Mouse (Mus musculus) CH12.LX (cell line): ENCODE measurements around the gene Ccdc136. TPM values are rescaled to one million over a fixed set of nuclear protein-coding genes. Genes with fewer than 3 reads are reported as not detected.

Experiments
- DNase-seq: peaks from one replicate; pipeline ENCODE4 v3.0.0-alpha.2; 2013; ENCODE audit errors: extremely low read depth
- H3K27ac ChIP-seq: 2 replicates; pipeline ENCODE4 v1.5.1; 2012; ENCODE audit warnings: low read depth, mild to moderate bottlenecking, control low read depth, moderate library complexity; ENCODE audit not compliant: insufficient read depth
- H3K27me3 ChIP-seq: replicated peaks from 2 replicates; pipeline ENCODE3; 2012; ENCODE audit warnings: inconsistent platforms
- H3K36me3 ChIP-seq, 2 experiments: replicated peaks in 1 of 2; 2 replicates each; pipeline versions ENCODE3 to v1.6.1; 2012; ENCODE audit warnings: inconsistent platforms in 1 of 2, low read length in 1 of 2, mild to moderate bottlenecking in 1 of 2, mixed read lengths in 1 of 2, moderate library complexity in 1 of 2; ENCODE audit not compliant: control insufficient read depth in 1 of 2, insufficient read depth in 1 of 2
- H3K4me1 ChIP-seq, 2 experiments: 2 replicates each; pipeline ENCODE4 v1.6.1; 2012; ENCODE audit warnings: inconsistent platforms in 1 of 2, moderate library complexity in 1 of 2; ENCODE audit not compliant: insufficient read depth in 2 of 2, control insufficient read depth in 1 of 2
- H3K4me2 ChIP-seq: 2 replicates; pipeline ENCODE4 v1.6.1; 2012; ENCODE audit warnings: low read depth, mild to moderate bottlenecking, control low read depth; ENCODE audit not compliant: poor library complexity, insufficient read depth, severe bottlenecking
- H3K4me3 ChIP-seq, 3 experiments: fragments of 150-350 bp in 1 of 3; sonication (generic) in 1 of 3; replicated peaks in 1 of 3; 2 replicates each; pipeline versions ENCODE3 to v1.5.1; 2011 to 2012; ENCODE audit warnings: low read depth in 2 of 3, low read length in 2 of 3, mild to moderate bottlenecking in 2 of 3, moderate library complexity in 2 of 3, control low read depth in 1 of 3, improper control_type of control experiment in 1 of 3, inconsistent platforms in 1 of 3, mixed read lengths in 1 of 3; ENCODE audit not compliant: poor library complexity in 1 of 3
- H3K79me2 ChIP-seq: replicated peaks from 2 replicates; pipeline ENCODE4 v1.6.1; 2012; ENCODE audit warnings: mild to moderate bottlenecking, moderate library complexity; ENCODE audit not compliant: control insufficient read depth, poor library complexity, insufficient read depth, severe bottlenecking; ENCODE audit errors: extremely low read depth
- H3K9ac ChIP-seq: 2 replicates; pipeline ENCODE4 v1.6.1; 2012; ENCODE audit warnings: low read depth, mild to moderate bottlenecking, control low read depth, moderate library complexity; ENCODE audit not compliant: insufficient read depth
- H3K9me3 ChIP-seq: replicated peaks from 2 replicates; pipeline ENCODE3; 2012; ENCODE audit warnings: low read length, inconsistent platforms, mixed read lengths
- BHLHE40 ChIP-seq: IDR thresholded peaks from 2 replicates; pipeline ENCODE4 v1.6.1; 2011; ENCODE audit warnings: mild to moderate bottlenecking, low read depth, low read length, improper control_type of control experiment
- CHD1 ChIP-seq: IDR thresholded peaks from 2 replicates; pipeline ENCODE4 v1.6.1; 2012; ENCODE audit warnings: low read depth, low read length, improper control_type of control experiment, inconsistent platforms
- CHD2 ChIP-seq: IDR thresholded peaks from 2 replicates; pipeline ENCODE4 v1.6.1; 2011; ENCODE audit warnings: low read length, improper control_type of control experiment
- CTCF ChIP-seq, 2 experiments: IDR thresholded peaks in 1 of 2; conservative IDR thresholded peaks in 1 of 2; 2 replicates each; pipeline ENCODE4 v1.5.1; 2011 to 2012; ENCODE audit warnings: low read depth in 2 of 2, low read length in 2 of 2, improper control_type of control experiment in 1 of 2, inconsistent platforms in 1 of 2, mild to moderate bottlenecking in 1 of 2, moderate library complexity in 1 of 2
- E2F4 ChIP-seq: IDR thresholded peaks from 2 replicates; pipeline ENCODE4 v1.6.1; 2011; ENCODE audit warnings: low read depth, low read length, improper control_type of control experiment; ENCODE audit not compliant: insufficient replicate concordance
- ELF1 ChIP-seq: IDR thresholded peaks from 2 replicates; pipeline ENCODE4 v1.6.1; 2014; ENCODE audit warnings: low read depth, mild to moderate bottlenecking, inconsistent platforms, low read length, improper control_type of control experiment
- EP300 ChIP-seq: IDR thresholded peaks from 2 replicates; pipeline ENCODE4 v1.6.1; 2011; ENCODE audit warnings: low read length, improper control_type of control experiment
- ETS1 ChIP-seq: conservative IDR thresholded peaks from 2 replicates; pipeline ENCODE4 v1.6.1; 2012; ENCODE audit warnings: low read depth, mild to moderate bottlenecking, inconsistent platforms, low read length, improper control_type of control experiment, moderate library complexity
- GABPA ChIP-seq: IDR thresholded peaks from 2 replicates; pipeline ENCODE4 v1.6.1; 2012; ENCODE audit warnings: low read depth, low read length, improper control_type of control experiment, inconsistent platforms; ENCODE audit not compliant: insufficient replicate concordance
- HCFC1 ChIP-seq: IDR thresholded peaks from 2 replicates; pipeline ENCODE4 v1.6.1; 2012; ENCODE audit warnings: low read depth, mild to moderate bottlenecking, inconsistent platforms, low read length, improper control_type of control experiment
- IRF4 ChIP-seq: IDR thresholded peaks from 2 replicates; pipeline ENCODE4 v1.6.1; 2014; ENCODE audit warnings: low read depth, mild to moderate bottlenecking, inconsistent platforms, low read length, improper control_type of control experiment
- JUN ChIP-seq: IDR thresholded peaks from 2 replicates; pipeline ENCODE4 v1.6.1; 2011; ENCODE audit warnings: low read depth, mild to moderate bottlenecking, low read length, improper control_type of control experiment, moderate library complexity; ENCODE audit not compliant: insufficient read depth
- JUND ChIP-seq: conservative IDR thresholded peaks from 2 replicates; pipeline ENCODE4 v1.6.1; 2011; ENCODE audit warnings: low read depth, low read length, improper control_type of control experiment
- KAT2A ChIP-seq: IDR thresholded peaks from 2 replicates; pipeline ENCODE4 v1.6.1; 2012; ENCODE audit warnings: low read length, improper control_type of control experiment, inconsistent platforms; ENCODE audit not compliant: insufficient replicate concordance
- MAFK ChIP-seq: IDR thresholded peaks from 2 replicates; pipeline ENCODE4 v1.6.1; 2011; ENCODE audit warnings: low read length, improper control_type of control experiment; ENCODE audit not compliant: insufficient replicate concordance
- MAX ChIP-seq: IDR thresholded peaks from 2 replicates; pipeline ENCODE4 v1.6.1; 2011; ENCODE audit warnings: low read length, improper control_type of control experiment
- MAZ ChIP-seq: IDR thresholded peaks from 2 replicates; pipeline ENCODE4 v1.6.1; 2012; ENCODE audit warnings: low read depth, mild to moderate bottlenecking, inconsistent platforms, low read length, improper control_type of control experiment, moderate library complexity
- MEF2A ChIP-seq: IDR thresholded peaks from 2 replicates; pipeline ENCODE4 v1.6.1; 2014; ENCODE audit warnings: low read depth, mild to moderate bottlenecking, inconsistent platforms, low read length, improper control_type of control experiment, borderline replicate concordance
- MXI1 ChIP-seq: IDR thresholded peaks from 2 replicates; pipeline ENCODE4 v1.6.1; 2011; ENCODE audit warnings: mild to moderate bottlenecking, low read depth, low read length, improper control_type of control experiment
- MYC ChIP-seq: IDR thresholded peaks from 2 replicates; pipeline ENCODE4 v1.6.1; 2011; ENCODE audit warnings: low read depth, mild to moderate bottlenecking, improper control_type of control experiment, low read length
- NELFE ChIP-seq: IDR thresholded peaks from 2 replicates; pipeline ENCODE4 v1.6.1; 2011; ENCODE audit warnings: low read depth, low read length, improper control_type of control experiment
- NRF1 ChIP-seq: IDR thresholded peaks from 2 replicates; pipeline ENCODE4 v1.6.1; 2014; ENCODE audit warnings: low read depth, mild to moderate bottlenecking, inconsistent platforms, low read length, improper control_type of control experiment, moderate library complexity
- PAX5 ChIP-seq: IDR thresholded peaks from 2 replicates; pipeline ENCODE4 v1.6.1; 2012; ENCODE audit warnings: low read length, inconsistent platforms, mixed read lengths
- POLR2A ChIP-seq: IDR thresholded peaks from 2 replicates; pipeline ENCODE4 v1.6.1; 2011; ENCODE audit warnings: low read depth, mild to moderate bottlenecking, improper control_type of control experiment, low read length
- POLR2AphosphoS2 ChIP-seq: IDR thresholded peaks from 2 replicates; pipeline ENCODE4 v1.6.1; 2011; ENCODE audit warnings: low read depth, low read length, improper control_type of control experiment
- RAD21 ChIP-seq: IDR thresholded peaks from 2 replicates; pipeline ENCODE4 v1.6.1; 2011; ENCODE audit warnings: low read depth, mild to moderate bottlenecking, low read length, improper control_type of control experiment, moderate library complexity
- RCOR1 ChIP-seq: conservative IDR thresholded peaks from 2 replicates; pipeline ENCODE4 v1.6.1; 2012; ENCODE audit warnings: low read depth, mild to moderate bottlenecking, inconsistent platforms, low read length, improper control_type of control experiment
- SIN3A ChIP-seq: IDR thresholded peaks from 2 replicates; pipeline ENCODE4 v1.6.1; 2012; ENCODE audit warnings: low read length, improper control_type of control experiment, inconsistent platforms
- SMC3 ChIP-seq: IDR thresholded peaks from 2 replicates; pipeline ENCODE4 v1.6.1; 2011; ENCODE audit warnings: low read depth, low read length, improper control_type of control experiment
- TBP ChIP-seq: conservative IDR thresholded peaks from 2 replicates; pipeline ENCODE4 v1.6.1; 2011; ENCODE audit warnings: low read depth, low read length, improper control_type of control experiment
- TCF12 ChIP-seq: IDR thresholded peaks from 2 replicates; pipeline ENCODE4 v1.6.1; 2014; ENCODE audit warnings: low read depth, mild to moderate bottlenecking, inconsistent platforms, low read length, improper control_type of control experiment
- UBTF ChIP-seq: IDR thresholded peaks from 2 replicates; pipeline ENCODE4 v1.6.1; 2012; ENCODE audit warnings: low read depth, mild to moderate bottlenecking, inconsistent platforms, low read length, improper control_type of control experiment, moderate library complexity
- USF1 ChIP-seq: IDR thresholded peaks from 2 replicates; pipeline ENCODE4 v1.6.1; 2014; ENCODE audit warnings: low read depth, mild to moderate bottlenecking, inconsistent platforms, low read length, improper control_type of control experiment
- USF2 ChIP-seq: conservative IDR thresholded peaks from 2 replicates; pipeline ENCODE4 v1.6.1; 2011; ENCODE audit warnings: low read depth, low read length, improper control_type of control experiment
- ZC3H11A ChIP-seq: IDR thresholded peaks from 2 replicates; pipeline ENCODE4 v1.6.1; 2012; ENCODE audit warnings: low read depth, mild to moderate bottlenecking, inconsistent platforms, low read length, improper control_type of control experiment
- ZKSCAN1 ChIP-seq: IDR thresholded peaks from 2 replicates; pipeline ENCODE4 v1.6.1; 2012; ENCODE audit warnings: low read depth, inconsistent platforms, low read length, improper control_type of control experiment, borderline replicate concordance
- ZMIZ1 ChIP-seq: IDR thresholded peaks from 2 replicates; pipeline ENCODE4 v1.6.1; 2012; ENCODE audit warnings: low read depth, mild to moderate bottlenecking, inconsistent platforms, low read length, improper control_type of control experiment
- ZNF384 ChIP-seq: IDR thresholded peaks from 2 replicates; pipeline ENCODE4 v1.6.1; 2012; ENCODE audit warnings: low read depth, low read length, improper control_type of control experiment, inconsistent platforms
- dilution Hi-C: fragments of 300-500 bp; cut with MboI; formaldehyde crosslinking; loops from 2 replicates; pipeline ENCODE4 v1.14.3; 2020; ENCODE audit warnings: low sequenced_read_pairs; ENCODE audit not compliant: extremely low pct_unique_long_range_greater_than_20kb, extremely low pct_ligation_motif_present
- in situ Hi-C: fragments of 300-500 bp; cut with MboI; formaldehyde crosslinking; loops from 3 replicates; pipeline ENCODE4 v1.14.3; 2019; ENCODE audit warnings: low sequenced_read_pairs, low pct_ligation_motif_present, low pct_unique_long_range_greater_than_20kb, mixed read lengths
- polyA plus RNA-seq: library from polyadenylated mRNA; unstranded; fragments of >175 nt; gene quantifications from 2 replicates; pipeline ENCODE4 v1.2.1, GENCODE M21; 2012; ENCODE audit warnings: low read depth; ENCODE audit not compliant: insufficient read length
- total RNA-seq, 2 experiments: library from RNA; depleted of rRNA; stranded (reverse); fragments of 300-350 nt in 1 of 2; fragments of >200 nt in 1 of 2; gene quantifications; 2 replicates each; pipeline ENCODE4 v1.2.3; 2012 to 2014

Ccdc136 gene
- total and polyA plus RNA-seq, 3 experiments: 0.64 to 4.3 (median 2.4) TPM

DNA sequence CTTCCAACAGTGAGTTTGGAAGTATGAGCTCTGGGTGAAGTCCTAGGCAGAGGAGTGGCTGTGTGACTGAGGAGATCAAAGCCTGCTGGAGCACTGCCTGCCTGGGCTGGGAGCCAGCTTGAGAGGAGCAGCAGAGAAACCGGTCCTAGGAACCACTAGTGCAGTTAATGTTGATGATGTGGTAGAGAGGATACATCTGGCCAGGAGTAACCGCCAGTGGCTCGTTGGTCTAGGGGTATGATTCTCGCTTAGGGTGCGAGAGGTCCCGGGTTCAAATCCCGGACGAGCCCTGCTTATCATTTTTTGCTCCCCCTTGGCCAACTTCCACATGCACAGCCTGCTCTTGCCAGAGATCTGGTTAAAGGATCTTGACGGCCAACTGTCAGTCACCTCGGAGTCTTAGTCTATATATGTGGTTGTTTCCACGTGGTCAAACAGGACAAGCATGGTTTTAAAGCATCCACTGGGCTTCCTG, 7.5 kb upstream of the Ccdc136 start:
- in situ Hi-C loops (loop anchor here (25.0 kb wide), 1 partner anchor 249 kb away; no protein-coding TSS in a partner anchor), dilution Hi-C loops (no loop called here)
- no peaks in the 10 kb centered on the region for H3K9me3 ChIP-seq
- TF ChIP-seq HCFC1 (no peak), NELFE (no peak), TBP (peak; percentile 100), EP300 (no peak), ETS1 (no peak), MAFK (peak; percentile 94), ELF1 (peak; percentile 97), USF1 (no peak), MAZ (no peak), NRF1 (peak; percentile 66), SMC3 (no peak), MEF2A (no peak), BHLHE40 (no peak), RCOR1 (no peak), MYC (peak; percentile 95), IRF4 (no peak), JUN (no peak), SIN3A (no peak; the same call in 1 of the 2 replicates), PAX5 (no peak), ZKSCAN1 (no peak), ZC3H11A (no peak), POLR2A (no peak), E2F4 (0 out of 2 replicates have a peak, but pooled peaks have one; percentile 77), CHD2 (no peak), ZMIZ1 (no peak), RAD21 (no peak), TCF12 (no peak), MXI1 (peak; percentile 86), POLR2AphosphoS2 (no peak), USF2 (no peak; the same call in 1 of the 2 replicates), UBTF (0 out of 2 replicates have a peak, but pooled peaks have one; percentile 57), JUND (no peak), CTCF (conservative IDR thresholded peaks at IDR 0.05 in 1 of 2, IDR thresholded peaks at IDR 0.05 in 1 of 2; ENCODE audit: low read depth in 2 of 2, low read length in 2 of 2) (no peak), GABPA (no peak), ZNF384 (no peak), MAX (peak; percentile 92), KAT2A (peak; percentile 81; the same call in 1 of the 2 replicates), CHD1 (no peak)
- H3K9ac ChIP-seq: peak overlapping the region; percentile 41
- H3K79me2 ChIP-seq: no peaks in the 10 kb centered on the region
- H3K36me3 ChIP-seq: no peaks in the 10 kb centered on the region
- H3K27me3 ChIP-seq: peaks cover 28% of the 10 kb centered on the region
- peak overlapping the region; percentile 83 for H3K4me2 ChIP-seq
- DNase-seq: peak; percentile 89
- H3K27ac ChIP-seq: peak overlapping the region; percentile 24; the same call in 1 of the 2 replicates
- peak overlapping the region; percentile 70 to 81 (median 78) for H3K4me3 ChIP-seq
- peaks cover under 1 to 24% of the 10 kb centered on the region in 2 experiments; a peak in 2 of 4 replicates for H3K4me1 ChIP-seq
